7 mouse cellular contexts compared by ENCODE assay signal in the genomic region with DNA sequence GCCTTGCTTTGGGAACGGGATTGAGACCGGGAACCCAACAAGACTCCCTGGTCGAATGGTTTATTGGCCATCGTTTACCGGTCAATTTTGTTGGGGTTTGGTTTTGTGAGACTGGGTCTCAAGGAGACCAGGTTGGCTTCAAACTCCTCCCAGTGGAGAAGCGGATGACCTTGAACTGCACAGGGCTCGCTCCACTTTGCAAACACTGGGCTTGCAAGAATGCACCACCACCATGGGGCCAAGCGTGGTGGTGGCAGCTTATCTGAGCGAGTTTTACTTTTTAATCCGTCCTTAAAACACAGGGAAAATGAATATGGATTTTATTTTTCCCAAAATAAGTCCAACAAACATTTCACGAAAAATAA. TPM values are rescaled to one million over a fixed set of nuclear protein-coding genes. Genes with fewer than 3 reads are reported as not detected.
DNase-seq lines count a peak whose midpoint lies in the region; ATAC-seq lines count a peak whose summit lies in the region.

No protein-coding gene starts in this region.

- H3K36me3 ChIP-seq in embryonic facial prominence, embryonic 14.5 days (ENCODE audit: control insufficient read depth, insufficient read depth, low read length): no peaks in the 10 kb centered on the region
- no peaks in the 10 kb centered on the region for H3K36me3 ChIP-seq in intestine, embryonic 16.5 days (ENCODE audit: control insufficient read depth, insufficient read depth, low read length)
- H3K36me3 ChIP-seq in neural tube, embryonic 15.5 days: no peaks in the 10 kb centered on the region

- H3K9ac ChIP-seq in embryonic facial prominence, embryonic 14.5 days (ENCODE audit: low read depth, low read length): peak overlapping the region; percentile 65
- H3K9ac ChIP-seq in intestine, embryonic 16.5 days (ENCODE audit: low read depth, low read length): peak overlapping the region; percentile 88
- peak overlapping the region; percentile 72 for H3K9ac ChIP-seq in neural tube, embryonic 15.5 days (replicated peaks)

- no peak overlapping the region for H3K27ac ChIP-seq in embryonic facial prominence, embryonic 14.5 days (replicated peaks; ENCODE audit: low read depth, low read length)
- peak overlapping the region; percentile 63 for H3K27ac ChIP-seq in intestine, embryonic 16.5 days (ENCODE audit: low read length)
- no peak overlapping the region for H3K27ac ChIP-seq in neural tube, embryonic 15.5 days (replicated peaks)

- H3K4me1 ChIP-seq in embryonic facial prominence, embryonic 14.5 days (ENCODE audit: control insufficient read depth, insufficient read depth, low read length): no peaks in the 10 kb centered on the region
- 0 out of 2 replicates have a peak, but pooled peaks cover 3% of the 10 kb centered on the region for H3K4me1 ChIP-seq in intestine, embryonic 16.5 days (ENCODE audit: control insufficient read depth, insufficient read depth, low read length)
- peaks cover 8% of the 10 kb centered on the region; the same call in 1 of the 2 replicates for H3K4me1 ChIP-seq in neural tube, embryonic 15.5 days

- peak; percentile 24 for DNase-seq in kidney, postnatal 10 days
- no peak for DNase-seq in kidney, adult 11 months
- DNase-seq in embryonic facial prominence, embryonic 14.5 days (ENCODE audit: low spot score): no peak
- DNase-seq in left cerebral cortex, adult 11 months (ENCODE audit: low spot score): no peak
- no peak for DNase-seq in urinary bladder, postnatal 14 days (ENCODE audit: low spot score)

- WGBS in embryonic facial prominence, embryonic 14.5 days: 22% methylated on average over 11 of the region's 11 CpGs
- WGBS in intestine, embryonic 16.5 days: 17% methylated on average over 11 of the region's 11 CpGs
- 19% methylated on average over 11 of the region's 11 CpGs for WGBS in neural tube, embryonic 15.5 days

- H3K27me3 ChIP-seq in embryonic facial prominence, embryonic 14.5 days (replicated peaks; ENCODE audit: control insufficient read depth, insufficient read depth, low read length): no peaks in the 10 kb centered on the region
- H3K27me3 ChIP-seq in intestine, embryonic 16.5 days (replicated peaks; ENCODE audit: control insufficient read depth, insufficient read depth, low read length): no peaks in the 10 kb centered on the region
- H3K27me3 ChIP-seq in neural tube, embryonic 15.5 days (replicated peaks): no peaks in the 10 kb centered on the region; the same call in 1 of the 2 replicates

- 0 out of 2 replicates have a peak, but pooled peaks have one; percentile 22 for ATAC-seq in embryonic facial prominence, embryonic 14.5 days (ENCODE audit: low read depth)
- peak; percentile 82 for ATAC-seq in intestine, embryonic 16.5 days
- peak; percentile 79 for ATAC-seq in neural tube, embryonic 15.5 days (ENCODE audit: low FRiP score)

- peak overlapping the region; percentile 100 for H3K4me2 ChIP-seq in embryonic facial prominence, embryonic 14.5 days (ENCODE audit: low read depth, low read length)
- H3K4me2 ChIP-seq in intestine, embryonic 16.5 days (ENCODE audit: low read depth, low read length): peak overlapping the region; percentile 95
- peak overlapping the region; percentile 99 for H3K4me2 ChIP-seq in neural tube, embryonic 15.5 days

- no peaks in the 10 kb centered on the region for H3K9me3 ChIP-seq in embryonic facial prominence, embryonic 14.5 days (ENCODE audit: control insufficient read depth, low read length)
- H3K9me3 ChIP-seq in intestine, embryonic 16.5 days (ENCODE audit: control insufficient read depth, low read length): no peaks in the 10 kb centered on the region
- H3K9me3 ChIP-seq in neural tube, embryonic 15.5 days (replicated peaks): no peaks in the 10 kb centered on the region

- H3K4me3 ChIP-seq in embryonic facial prominence, embryonic 14.5 days (ENCODE audit: low read depth, low read length): peak overlapping the region; percentile 65
- H3K4me3 ChIP-seq in intestine, embryonic 16.5 days (ENCODE audit: low read length): peak overlapping the region; percentile 83
- H3K4me3 ChIP-seq in neural tube, embryonic 15.5 days (replicated peaks): peak overlapping the region; percentile 73

RNA-seq across cellular contexts. Expression of a gene that starts 0.4 kb away (rescaled TPM):
- 3.5 and 4.5 TPM in 2 replicates for polyA plus RNA-seq in embryonic facial prominence, embryonic 14.5 days (2014; fragmentation: Nextera tagmentation; extraction: Ambion mirVana)
- 54.2 TPM in 2 replicates for polyA plus RNA-seq in intestine, embryonic 16.5 days (2015; fragmentation: Nextera tagmentation; extraction: Ambion mirVana)
- polyA plus RNA-seq in neural tube, embryonic 15.5 days (2015; fragmentation: Nextera tagmentation; extraction: Ambion mirVana): 6.4 and 9.9 TPM in 2 replicates

Comparison
In these comparisons a context has a peak if more than half of its experiments do, and no peak if none do; other contexts are left out.
1. ATAC-seq: peak in every context shown above with its lines; median percentile 82 in intestine, embryonic 16.5 days; 79 in neural tube, embryonic 15.5 days; 22 in embryonic facial prominence, embryonic 14.5 days.